Mouse (Mus musculus): Measurements from ENCODE around the gene Nudt3. TPM values are rescaled to one million over a fixed set of nuclear protein-coding genes. Genes with fewer than 3 reads are reported as not detected.

Nudt3 gene
- total RNA-seq, 2 experiments from 2014 or later: 473 to 520 TPM

DNA sequence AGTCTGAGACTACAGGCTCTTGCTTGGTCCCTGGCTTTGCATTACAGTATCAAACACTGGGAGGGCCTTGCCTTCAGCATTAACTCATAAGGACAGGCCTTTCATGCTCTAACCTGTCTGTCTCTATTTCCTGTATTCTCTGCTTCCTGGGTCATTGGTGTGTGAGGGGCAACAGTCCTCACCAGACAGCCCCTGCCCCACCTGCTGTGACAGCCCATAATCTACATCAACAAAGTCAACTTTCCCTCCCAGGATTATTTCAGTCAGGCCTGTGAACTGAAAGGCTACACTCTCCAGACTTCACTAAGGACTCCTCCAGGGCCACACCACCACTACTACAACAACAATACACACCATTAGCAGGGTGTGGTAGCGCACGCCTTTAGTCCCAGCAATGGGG is 20.3 kb downstream of the Nudt3 start:
- DNase-seq (ENCODE audit: low spot score in 2 of 2): no peak

DNA sequence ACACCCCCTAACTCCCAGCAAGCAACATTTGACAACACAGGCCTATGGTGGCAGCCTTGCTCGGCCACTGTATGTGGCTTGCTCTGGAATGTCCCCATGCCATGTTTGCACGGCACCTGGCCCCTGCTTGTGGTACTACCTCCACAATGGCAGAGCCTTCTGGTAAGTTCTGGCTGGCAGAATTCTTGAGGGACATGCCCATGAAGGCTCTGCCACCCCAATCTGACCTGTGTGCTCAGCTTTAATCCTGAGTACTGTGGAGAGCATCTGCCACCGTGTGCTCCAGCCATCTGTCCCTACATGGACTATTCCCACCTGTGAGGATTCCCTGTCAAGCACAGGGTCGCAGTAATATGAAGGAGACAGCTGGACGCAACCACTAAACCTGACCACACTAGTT is 22.4 kb downstream of the Nudt3 start:
- no peak for DNase-seq (ENCODE audit: low spot score in 2 of 2)

DNA sequence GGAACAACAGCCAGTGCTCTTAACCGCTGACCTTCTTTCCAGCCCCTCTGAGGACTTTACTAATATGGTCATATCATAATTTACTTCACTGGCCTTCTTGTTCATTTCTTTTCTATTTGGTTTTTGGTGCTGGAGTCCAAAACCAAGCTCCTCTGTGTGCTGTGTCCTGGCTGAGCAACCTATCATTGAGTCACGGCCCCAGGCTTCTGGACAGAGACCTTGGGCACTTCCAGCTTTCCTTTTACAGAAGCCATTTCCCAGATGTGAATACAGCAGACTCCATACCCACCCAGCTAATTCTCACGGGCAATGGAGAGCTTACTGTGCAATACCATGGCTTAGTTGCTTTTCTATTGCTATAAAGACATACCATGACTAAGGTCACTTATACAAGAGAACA is 23.0 kb downstream of the Nudt3 start:
- no peak for DNase-seq (ENCODE audit: low spot score in 2 of 2)

DNA sequence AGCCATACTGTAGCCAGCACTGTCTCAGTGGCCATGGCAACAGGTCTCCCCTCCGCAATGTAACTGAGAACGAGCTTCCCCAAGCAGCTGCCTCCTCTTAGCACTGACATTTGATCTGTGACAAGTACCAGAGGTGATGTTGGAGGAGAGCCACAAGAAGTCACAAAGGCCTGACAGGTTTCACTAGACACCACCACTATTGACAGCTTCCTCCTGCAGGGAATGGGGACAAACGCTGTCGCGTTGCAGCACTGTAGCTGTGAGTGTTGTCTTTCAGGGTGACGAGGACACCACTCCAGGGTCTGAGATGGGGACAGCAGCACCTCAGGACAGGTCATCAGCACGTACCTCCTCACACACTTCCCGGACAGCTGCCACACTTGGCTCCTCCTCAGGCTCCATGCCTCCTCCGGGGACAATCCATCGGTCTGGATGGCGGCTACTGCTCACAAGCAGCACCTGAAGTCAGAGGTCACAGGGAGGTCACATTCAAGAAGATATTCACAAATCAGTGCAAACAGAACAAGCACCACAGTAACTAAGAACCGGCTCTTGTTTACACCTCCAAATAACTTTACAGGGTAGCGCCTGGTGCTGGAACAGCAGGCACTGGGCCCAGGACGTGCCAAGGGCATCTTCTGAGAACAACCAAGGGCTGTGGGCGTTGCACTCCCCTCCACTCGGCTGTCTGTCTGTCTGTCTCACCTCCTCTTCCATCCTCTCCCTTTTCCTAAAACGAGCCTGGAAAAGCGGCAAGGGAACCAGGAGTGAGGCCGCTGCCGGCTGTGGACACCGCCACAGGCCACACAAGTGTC is 26.7 kb downstream of the Nudt3 start:
- DNase-seq (ENCODE audit: low spot score in 2 of 2): no peak

DNA sequence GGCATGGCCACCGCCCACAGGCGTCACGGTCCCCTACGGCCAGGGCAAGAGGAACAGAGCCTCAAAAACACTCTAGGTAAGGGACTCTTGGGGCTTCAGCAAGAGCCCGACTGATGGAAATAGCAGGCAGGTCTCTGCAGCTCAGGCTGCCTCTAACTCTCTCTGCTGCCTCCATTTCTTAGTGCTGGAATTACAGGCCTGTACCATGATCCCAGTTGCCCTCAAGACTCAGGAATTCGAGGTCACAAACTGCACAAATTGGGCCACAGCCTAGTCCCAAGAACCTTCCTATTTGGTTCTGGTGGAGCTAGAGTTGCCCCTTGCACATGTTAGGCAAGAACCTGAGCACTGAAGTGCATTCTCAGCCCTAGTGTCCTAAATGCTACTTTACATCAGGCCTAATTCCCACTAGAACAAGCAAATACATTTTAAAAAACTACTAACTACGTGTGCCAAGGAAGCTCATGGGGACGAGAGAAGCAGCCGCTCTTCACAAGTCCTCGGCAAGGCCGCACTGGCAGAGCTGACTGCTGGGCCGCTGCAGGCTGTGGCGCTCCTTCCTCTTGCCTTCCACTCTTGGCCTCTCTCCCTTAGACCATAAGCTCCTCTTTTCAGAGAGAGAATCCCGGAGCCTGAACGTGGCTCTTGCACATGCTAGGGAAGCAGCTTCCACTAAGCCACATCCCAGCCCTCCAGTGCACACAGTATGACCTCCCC is 27.5 kb downstream of the Nudt3 start:
- DNase-seq (ENCODE audit: low spot score in 2 of 2): no peak

DNA sequence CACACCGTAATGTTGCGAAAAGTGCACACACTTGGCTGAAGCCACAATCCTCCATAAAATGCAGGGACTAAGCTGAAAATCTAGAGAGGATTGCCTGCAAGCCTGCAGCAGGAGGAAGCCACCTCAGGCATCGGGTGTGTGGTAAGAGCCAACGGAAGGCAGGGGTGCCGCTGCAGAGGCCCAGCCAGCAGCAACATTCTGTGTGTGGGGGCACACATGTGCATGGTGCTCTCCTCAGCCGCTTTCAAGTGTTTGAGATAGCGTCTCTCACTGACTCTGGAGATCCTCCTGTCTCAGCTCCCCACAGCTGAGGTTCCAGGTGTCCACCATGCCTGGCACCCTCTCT is 30.8 kb downstream of the Nudt3 start:
- no peak for DNase-seq (ENCODE audit: low spot score in 2 of 2)

DNA sequence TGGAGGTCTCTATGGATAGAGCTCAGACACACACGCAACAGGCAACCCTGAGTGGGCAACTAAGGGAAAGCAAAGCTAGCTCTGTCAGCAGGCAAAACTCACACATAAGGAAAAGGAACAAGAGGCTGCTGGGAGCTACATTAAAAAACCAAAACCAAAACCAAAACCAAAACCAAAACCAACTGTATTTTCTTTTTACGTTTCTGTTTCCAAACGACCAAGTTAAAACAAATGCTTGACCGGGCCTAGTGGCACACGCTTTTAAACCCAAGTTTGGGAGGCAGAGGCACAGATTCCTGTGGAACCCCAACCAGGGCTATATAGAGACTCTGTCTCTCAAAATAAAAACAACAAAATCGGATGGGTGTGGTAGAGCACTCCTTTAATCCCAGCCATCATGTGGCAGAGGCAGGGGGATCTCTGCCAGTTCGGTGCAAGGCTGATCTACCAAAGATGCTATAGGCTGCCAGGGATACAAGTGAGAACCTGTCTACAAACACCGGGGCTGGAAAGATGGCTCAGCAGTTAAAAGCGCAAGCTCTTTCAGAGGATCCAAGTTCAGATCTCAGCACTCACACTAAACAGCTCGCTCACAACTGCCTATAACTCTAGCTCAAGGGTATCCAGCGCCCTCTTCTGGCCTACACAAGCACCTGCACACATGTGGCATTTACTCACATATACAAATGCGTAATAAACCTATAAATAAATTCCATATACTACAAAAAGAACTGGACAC is 31.3 kb downstream of the Nudt3 start:
- DNase-seq (ENCODE audit: low spot score in 2 of 2): no peak

DNA sequence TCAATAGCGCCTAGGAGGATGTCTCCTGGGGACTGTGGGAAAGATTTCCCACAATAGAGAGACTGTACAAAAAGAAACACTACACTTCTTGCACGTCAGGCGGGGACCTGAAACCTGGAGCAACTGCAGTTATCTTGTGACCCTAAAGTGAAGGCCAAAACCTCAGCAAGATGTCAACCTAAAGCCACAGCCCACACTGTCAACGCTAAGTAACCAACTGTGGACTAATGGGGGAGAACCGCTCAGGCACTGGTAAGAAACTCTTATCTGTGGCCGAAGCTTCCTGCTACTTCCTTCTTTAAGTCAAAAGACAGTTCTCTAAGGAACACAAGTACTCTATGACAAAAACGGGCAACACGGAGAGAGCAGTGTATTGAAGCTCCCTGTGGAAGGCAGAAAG is 35.1 kb downstream of the Nudt3 start:
- DNase-seq (ENCODE audit: low spot score in 2 of 2): no peak

DNA sequence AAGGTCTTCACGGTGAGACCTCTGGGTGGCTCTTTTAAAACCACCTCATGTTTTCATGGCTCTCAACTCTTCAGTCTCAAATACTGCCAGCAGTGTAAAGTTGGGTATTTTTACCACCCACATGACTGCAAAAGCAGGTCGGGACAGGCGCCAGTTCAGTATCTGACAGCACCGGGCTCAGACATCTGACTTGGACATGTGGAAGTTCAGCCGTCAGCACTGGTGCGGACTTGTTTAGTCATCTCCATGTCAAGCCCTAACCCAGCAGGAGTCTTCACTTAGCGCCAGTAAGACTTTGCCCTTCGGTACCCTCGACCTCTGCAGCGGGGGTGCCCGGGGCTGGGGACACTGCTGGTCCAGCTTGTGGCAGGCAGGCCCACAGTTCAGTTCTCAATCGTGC is 36.0 kb downstream of the Nudt3 start:
- DNase-seq (ENCODE audit: low spot score in 2 of 2): peak in 1 of 2 experiments; percentile 47

DNA sequence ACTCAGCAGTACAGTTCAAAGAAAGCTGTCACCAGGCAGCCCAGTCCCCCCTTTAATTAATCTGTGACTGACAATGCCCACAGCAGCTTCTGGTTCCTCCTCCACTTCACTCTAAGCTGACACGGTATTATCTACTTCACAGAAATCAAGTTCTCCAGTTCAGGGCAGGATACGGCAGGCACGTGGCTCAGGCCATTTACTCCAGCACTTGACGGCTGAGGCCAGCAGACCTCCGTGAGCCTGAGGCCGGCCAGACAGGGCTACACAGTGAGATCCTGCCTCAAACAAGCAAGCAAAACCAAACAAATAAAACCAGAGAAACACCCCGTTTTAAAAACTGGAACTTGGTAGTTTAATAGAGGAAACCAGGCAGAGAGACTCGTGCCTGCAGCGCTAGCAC is 36.6 kb downstream of the Nudt3 start:
- no peak for DNase-seq (ENCODE audit: low spot score in 2 of 2)

DNA sequence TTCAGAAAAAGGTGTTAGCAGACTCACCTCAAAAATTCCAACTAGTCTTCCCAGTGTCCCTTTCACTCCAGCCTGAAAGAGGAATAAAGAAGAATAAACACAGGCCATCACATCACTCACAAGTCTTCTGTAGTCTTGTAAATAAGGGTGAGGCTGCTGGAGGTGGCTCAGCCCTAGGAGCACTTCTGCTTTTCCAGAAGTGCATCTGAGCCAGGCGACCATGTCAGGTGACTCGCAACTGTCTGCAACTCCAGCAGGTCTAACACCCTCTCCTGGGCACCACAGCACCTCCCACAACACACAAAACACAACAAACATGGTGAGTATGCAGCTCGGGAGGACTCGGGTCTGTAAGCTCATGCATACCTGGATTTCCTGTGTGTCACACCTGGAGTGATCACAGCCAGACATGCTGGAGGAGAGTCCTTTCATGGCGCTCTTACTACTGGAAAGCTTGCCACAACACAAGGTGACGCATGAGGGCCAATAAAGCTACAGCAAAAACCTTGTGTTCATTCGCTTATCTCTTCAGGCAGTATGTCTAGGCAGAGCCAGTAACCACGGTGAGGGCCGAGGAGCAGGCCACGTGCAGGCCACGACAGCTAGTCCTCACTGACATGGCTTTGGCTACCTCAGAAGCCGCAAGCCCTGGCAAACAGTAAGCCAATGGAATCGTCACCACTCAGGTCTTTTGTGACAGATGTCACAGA is 40.0 kb downstream of the Nudt3 start:
- DNase-seq (ENCODE audit: low spot score in 2 of 2): no peak

DNA sequence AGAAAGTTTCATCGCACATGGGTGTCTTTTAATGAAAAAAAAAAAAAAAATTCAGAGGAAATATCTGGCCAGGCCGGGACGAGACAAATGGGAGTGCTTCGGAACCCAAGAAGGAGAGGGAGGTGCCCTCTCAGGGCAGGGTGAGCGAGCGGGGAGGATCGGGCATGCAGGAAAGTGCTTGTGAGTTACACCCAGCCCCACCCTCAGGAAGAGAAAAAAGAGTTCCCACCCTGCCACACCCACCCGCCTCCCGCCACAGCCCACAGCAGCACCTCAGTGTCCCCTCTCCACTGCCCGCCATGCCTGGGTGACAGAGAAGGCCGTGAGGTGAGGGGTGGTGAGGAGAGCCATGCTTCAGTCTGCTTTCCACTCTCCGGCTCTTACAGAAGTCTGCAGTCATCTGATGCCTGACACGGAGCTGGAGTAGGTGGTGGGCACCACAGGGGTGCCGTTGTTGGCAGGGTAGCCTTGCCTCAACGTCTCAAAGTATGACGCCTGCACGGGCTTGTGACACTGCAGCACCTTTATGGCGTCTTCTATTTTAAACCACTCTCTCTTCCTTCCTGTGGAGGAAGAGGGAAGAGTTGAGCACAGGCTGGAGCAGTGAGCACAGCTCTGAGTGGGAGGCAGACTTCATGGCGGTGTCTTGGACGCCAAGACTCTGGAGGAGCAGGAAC is 42.8 kb downstream of the Nudt3 start:
- no peak for DNase-seq (ENCODE audit: low spot score in 2 of 2)

DNA sequence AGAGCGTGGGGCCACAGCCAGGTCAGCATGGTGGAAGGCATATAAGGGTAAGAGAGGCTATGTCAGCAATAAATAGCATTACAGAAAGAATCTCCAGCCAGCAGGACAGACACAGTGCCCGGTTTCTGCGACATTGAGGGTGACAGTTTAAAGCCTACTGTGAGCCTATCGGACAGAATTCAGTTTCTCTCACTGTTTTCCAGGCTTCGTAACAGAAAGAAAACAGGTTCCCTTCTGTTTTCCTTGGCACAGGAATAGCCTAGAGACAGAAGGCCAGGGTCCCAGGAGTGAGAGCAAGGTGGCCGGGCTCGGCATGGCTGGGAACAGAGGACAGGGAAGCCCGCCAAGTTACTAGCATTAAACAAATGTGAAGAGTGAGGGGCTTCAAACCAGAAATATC is 43.5 kb downstream of the Nudt3 start:
- no peak for DNase-seq (ENCODE audit: low spot score in 2 of 2)

DNA sequence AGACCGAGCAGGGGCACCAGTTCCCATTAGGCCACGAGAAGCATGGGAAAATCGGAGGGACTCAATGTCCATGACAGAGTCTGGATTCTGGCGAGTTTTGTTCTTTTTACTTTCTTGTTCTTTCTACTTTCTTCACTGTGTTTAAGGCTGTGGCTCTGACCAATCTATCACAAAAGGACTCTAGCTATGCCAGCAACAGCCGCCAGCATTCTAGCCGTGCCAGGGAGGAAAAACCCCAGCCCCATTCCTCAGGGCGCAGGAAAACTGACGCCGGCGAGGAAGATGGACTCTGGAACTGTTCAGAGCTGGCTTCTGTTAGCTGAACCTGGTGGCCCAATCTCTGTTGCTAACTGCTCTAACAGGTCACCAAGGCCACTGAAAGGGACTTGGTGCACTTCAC is 44.8 kb downstream of the Nudt3 start:
- DNase-seq (ENCODE audit: low spot score in 2 of 2): peak; percentile 61 to 62

DNA sequence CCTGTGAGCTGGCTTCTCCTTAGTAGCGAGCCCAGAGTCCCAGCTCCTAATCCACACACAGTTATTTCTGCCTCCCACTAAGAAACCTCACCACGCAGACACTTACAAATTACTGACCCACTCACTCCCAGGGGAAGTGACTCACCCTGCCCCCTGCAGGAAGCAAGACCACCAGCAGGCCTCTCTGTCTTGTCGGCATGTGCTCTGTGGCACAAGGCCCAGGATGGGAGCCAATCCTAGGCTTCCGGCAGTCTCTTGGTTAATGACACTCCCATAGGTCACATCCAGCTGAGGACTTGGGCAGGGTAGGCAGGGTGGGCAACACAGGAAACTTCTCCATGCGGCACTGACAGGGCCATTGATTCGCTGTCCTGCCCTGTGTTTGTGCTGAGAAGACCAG is 45.8 kb downstream of the Nudt3 start:
- peak in 1 of 2 experiments; percentile 62 for DNase-seq (ENCODE audit: low spot score in 2 of 2)

DNA sequence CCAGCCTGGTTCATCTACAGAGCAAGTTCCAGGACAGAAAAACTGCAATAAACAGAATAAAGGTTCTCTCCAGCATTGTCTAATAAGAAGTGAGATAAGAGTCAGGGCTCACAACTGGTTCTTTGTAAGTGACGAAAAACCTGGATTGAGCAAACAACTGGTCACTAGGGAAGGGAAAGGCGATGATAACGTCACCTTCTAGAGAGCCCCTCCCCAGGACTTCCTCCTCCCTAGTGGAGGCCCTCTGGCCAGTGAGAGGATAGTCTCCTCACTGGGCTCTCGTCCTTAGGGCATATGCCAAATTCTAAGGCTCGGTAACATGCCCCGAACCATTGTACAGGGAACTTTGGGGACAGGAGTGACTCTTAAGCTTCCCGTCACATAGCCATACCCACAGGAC is 47.2 kb downstream of the Nudt3 start:
- no peak for DNase-seq (ENCODE audit: low spot score in 2 of 2)

DNA sequence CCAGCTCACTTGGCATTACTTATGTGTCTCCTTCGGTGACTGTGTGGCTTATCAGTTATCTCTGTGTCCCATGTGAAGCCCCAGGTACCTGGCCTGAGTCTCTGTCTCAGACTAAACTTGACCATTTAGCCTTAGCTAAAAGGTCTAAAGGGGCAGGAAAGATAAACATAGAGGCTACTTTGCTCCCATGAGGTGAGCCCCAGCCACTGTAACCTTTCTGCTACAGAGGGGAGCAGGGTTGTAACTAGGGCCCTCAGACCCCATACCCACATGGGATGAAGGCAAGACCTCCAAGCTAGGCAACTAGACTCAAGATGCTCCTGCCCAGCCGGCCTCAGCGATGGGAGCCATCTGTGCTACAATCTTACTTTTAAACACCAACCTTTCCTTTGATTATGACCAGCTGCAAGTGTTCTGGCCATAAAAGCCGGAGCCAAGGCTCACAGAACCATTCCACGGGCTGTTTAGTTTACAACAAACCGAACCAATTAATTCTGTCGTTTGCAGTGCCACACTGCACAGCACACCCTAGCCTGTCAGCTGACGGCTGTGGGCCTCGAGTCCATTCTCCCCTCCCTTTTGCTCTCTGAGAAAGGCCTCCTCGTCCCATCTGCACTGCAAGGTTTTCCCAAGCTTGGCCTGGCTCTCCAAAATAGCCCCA is 48.0 kb downstream of the Nudt3 start:
- DNase-seq (ENCODE audit: low spot score in 2 of 2): peak in 1 of 2 experiments; percentile 41

DNA sequence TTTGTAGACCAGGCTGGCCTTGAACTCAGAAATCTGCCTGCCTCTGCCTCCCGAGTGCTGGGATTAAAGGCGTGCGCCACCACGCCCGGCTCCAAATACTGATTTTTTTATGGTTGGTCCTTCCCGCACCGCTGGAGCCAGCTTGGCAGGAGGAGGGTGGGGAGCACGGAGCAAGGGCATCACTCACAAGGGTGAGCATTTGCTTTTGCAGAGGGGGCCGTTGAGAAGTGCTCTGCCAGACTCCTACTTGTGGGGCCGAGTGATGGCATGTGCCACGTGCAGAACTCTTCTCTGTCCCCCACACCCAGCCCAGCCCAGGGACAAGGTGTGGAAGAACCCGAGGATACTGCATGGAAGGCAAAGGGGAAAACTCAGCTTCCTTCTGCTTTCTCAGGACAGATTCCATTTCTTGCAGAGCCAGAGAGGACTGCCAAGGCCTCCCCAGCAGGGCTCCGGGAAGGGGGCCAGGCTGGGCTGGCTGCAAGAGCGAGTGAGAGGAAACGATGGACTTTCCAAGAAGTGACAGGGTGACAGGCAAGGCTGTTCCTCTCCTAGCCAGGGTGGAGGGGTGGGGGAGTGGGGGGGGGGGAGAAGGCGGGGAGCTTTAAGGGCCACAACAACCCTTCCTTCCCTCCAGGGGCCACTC is 48.7 kb downstream of the Nudt3 start:
- DNase-seq (ENCODE audit: low spot score in 2 of 2): peak; percentile 70 to 84

DNA sequence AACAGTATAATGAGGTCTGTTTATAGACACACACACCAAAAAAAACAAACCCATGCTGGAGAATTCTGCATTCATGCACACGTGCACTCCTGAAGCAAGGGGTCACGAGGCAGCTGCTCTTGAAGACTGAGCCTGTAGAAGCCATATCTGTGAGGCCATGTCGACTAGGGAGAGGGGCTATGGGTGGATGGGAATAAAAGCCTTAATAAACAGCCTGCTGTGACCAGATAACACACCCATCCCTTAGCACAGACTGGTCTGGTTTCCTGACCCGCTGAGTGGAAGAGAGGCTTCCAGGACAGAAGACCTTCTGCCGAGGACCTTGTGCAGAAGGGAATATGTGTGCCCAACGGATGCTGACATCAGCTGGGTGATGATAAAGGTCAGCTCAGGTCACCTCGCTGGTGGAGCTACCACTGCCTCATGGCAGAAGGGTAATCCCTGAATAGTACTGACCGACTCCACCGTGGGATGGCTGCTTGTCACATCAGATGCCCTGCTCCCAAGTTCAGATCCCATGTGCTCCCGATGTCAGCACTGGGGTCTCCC is 49.4 kb downstream of the Nudt3 start:
- no peak for DNase-seq (ENCODE audit: low spot score in 2 of 2)

DNA sequence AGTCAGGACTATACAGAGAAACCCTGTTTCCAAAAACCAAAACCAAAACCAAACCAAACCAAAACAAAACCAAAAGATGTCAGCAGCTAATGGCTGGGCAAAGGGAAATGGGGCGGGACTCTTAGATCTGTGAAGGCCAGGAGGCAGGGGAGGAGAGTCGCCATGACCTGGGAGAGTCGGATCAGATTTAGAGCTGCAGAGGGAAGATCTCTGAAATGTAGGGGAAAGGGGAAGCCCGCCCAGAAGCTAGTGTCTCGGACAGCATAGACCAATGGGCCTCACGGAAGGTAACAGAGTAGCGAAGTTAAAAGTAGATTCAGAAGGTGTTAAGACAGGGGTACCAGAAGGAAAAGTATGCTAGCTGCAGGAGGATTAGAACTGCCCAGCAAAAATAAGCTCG is 52.0 kb downstream of the Nudt3 start:
- no peak for DNase-seq (ENCODE audit: low spot score in 2 of 2)

All from layer of hippocampus, postnatal 10 days (tissue).